Mouse (Mus musculus) urinary bladder, postnatal 4 days (tissue): ENCODE results near the gene Mical3.

Experiments used
- DNase-seq, 2 experiments: peaks; one replicate each; pipeline ENCODE4 v3.0.0; 2021 to 2022; ENCODE audit warnings: low spot score in 2 of 2

Mical3 gene

DNA sequence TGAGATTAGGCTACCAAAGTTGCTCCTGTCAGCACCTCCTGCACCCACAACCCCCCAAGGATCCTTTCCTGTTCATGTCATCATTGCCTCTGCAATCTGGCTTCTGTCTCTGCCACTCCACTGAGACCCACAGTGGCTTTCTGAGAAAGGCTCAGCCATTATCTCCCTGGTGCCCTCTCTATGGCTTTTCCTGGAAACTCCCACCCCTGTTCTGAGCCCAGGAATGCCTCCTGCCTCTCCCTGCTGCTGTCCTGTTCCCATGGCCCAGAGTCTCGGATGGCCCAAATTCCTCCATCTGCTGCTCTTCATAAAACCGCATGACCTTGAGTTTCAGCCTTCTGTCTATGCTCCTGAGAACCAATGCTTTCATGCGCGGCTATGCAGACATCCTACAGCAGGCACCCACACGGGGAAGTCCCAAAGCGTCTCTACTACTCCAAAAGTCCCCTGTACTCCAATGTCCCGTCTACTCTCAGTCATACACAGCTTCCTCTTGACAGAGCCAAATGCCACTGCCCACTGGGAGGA lies 77.2 kb downstream of the Mical3 start:
- DNase-seq: no peak

DNA sequence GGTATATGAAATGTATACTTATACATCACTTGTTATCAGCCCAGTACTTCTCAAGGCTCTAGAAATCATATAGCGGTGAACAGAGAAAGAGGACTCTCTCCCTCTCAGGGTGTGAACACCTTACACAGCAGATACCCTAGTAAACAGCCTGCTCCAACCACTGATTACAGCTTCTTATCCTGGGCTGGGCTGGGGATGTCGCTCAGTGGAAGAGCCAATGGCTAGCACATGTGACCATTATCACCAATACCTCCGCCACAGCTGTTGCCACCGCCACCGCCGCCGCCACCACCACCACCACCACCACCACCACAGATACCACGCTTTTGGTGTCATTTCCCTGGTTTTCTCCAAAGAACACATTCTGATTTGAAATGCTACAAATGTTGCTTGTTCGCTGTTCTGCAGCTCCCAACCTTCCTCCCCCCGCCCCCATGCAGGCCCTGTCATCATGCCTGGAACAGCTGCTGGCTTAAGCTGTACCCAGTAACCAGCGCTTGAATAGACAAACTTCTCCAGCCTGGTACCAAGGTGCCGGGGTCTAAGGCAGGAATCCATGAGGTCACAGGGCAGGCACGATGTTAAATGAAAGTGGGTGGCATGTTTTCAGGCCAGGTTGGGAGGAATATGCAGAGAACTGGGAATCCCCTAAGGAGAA lies 78.7 kb downstream of the Mical3 start:
- no peak for DNase-seq

DNA sequence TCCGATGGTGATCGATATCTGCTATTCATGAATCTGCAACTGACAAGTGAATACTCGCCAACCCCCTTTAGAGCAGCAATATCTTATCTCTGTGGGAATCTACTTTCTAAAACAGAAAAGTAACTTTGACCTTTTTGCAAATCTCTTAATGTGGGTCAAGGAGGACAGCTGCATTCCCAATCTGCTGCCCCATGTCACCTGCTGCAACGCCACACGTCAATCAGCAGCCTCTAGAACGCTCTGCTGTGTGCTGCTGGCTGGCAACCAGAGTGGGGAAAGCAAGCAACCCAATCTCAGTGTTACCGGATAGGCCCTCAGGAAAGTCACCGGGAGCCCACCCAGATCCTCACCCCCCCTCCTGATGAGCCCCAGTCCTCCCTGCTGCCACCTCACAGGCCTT lies 79.4 kb downstream of the Mical3 start:
- no peak for DNase-seq

DNA sequence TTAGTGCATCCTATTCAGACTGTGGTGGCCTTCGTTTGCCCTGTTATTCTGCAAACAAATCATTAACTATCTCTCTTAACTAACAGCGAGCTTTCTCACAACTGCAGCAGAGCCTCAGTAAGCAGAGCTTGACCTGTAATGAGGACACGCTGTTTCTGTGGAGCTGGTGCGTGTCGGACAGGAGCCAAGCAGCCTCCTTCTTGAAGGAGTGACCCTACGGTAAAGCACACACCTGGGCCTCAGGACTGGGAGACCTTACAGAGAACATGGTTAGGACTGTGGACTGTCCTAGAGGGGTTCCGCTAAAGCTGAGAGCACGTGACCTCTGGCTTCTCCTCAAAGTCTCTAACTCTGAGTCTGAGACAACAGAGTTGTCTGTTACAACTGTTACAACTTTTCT lies 82.1 kb downstream of the Mical3 start:
- DNase-seq: no peak

DNA sequence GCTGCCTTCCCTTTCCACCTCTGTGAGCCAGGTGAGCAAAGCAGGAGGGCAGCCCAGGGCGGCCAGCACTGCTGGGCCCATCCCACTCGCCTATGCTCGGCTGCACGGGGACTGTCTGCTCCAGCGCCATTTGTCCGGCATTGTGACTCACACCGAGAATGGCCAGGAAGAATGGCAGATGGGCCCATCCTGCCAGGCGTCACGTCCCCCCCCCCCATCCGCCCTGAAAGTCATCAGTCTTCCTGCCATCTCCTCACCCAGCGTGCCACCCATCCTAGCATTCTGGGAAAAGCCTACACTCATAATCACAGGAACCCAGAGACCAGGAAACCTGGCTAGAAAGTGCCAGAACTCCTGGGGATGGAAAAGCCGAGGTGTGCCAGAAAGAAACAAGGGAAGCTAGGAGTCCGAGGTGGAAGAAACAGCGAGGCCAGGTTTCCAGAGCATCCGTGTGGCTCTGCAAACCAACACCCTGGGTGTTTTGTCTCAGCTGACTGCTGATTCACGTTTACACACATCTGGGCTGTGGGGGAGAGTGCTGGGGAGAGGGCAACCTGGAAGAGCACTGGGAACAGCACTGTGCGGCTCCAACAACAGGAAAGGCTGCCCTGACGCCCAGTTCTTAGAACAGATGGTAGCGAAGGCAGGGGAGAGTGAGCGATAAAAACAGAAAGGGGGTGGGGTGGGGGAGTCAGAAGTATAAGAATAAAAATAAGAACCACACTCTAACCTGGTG lies 85.3 kb downstream of the Mical3 start:
- no peak for DNase-seq

DNA sequence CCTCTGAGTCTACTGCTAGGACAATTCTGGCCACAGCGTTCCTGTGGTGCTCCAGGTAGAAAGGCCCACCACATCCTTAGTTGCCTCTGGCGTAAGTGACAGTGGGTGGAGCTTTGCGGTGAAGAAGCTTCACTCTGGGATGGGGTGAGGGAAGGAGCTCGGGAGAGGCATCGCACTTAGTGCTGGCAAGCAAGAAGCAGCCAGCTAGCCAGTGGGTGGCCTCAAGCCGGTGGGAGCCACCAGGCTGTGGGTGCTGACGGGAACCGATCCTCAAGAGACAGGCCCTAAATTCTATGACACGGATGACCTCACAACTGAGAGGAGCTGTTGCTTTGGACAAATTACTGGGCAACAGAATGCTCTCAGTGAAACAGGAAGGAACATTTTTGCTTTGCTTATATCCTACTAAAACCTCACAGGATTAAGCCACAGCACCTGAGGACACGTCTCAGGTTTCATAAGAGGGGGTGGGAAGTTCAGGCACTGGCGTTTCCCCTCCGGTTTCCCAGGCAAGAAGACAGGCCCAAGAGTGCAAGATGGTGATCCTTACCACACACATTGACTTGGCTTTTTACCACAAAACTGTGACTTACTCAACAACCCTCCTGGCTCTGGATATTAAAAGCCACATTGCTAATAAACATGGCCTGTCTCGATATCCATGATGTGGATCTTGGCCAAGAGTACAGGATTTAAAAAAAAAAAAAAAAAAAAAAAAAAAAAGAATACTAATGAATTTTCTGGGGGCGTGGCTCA lies 87.2 kb downstream of the Mical3 start:
- no peak for DNase-seq

DNA sequence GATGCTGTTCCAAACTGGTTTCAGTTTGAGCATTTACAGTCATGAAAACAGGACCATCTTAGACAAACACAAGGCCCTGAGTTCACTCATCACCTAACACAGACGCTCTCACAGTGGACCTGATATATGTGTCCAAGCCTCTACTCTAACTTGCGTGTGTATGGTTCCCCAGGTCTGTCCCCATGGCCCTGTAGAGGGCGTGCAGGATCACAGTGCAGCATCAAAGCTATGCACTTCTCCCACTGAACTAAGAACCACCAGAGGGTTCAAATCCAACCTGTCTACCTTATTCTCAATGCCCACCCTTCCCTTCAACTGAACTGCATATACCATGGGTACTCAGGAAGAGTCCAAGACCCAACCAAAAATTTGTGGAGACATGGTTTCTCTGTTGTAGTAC lies 91.1 kb downstream of the Mical3 start:
- DNase-seq: no peak

DNA sequence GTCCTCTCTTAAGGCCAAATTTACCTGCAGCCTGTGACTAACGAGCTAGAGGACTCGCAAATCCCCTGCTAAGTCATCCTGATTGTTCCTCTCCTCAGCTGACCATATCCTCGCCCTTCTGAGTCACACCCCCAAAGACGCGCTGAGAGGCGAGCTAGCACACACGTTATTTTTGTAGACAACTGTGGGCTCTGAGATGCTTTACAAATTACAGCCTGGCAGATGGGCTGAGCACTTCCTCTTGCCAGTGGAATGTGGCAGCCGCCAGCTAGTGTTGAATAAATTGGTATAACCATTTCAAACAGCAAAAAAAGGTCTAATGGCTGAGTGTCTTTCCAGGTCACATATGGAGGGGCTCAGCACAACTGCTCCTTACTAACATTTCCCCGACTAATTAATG lies 91.5 kb downstream of the Mical3 start:
- no peak for DNase-seq

DNA sequence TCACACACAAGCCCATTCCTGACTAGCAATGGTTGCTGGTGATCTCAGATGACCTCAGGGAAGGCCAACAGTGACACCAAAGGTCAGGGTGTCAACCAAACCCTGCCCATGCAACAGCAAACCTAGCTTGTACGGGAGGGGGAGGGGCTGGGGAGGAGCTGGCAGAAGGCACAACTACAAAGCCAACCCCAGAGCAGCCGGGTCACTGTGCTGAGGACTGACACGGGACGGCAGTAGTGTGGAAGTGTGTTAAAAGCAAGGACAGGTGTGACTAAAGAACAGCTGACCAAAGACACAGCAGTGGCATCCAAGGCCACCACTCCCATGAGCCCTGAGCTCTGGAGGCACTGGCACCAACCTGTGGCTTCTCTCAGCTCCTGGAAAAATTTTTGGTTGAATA lies 93.7 kb downstream of the Mical3 start:
- DNase-seq: no peak

DNA sequence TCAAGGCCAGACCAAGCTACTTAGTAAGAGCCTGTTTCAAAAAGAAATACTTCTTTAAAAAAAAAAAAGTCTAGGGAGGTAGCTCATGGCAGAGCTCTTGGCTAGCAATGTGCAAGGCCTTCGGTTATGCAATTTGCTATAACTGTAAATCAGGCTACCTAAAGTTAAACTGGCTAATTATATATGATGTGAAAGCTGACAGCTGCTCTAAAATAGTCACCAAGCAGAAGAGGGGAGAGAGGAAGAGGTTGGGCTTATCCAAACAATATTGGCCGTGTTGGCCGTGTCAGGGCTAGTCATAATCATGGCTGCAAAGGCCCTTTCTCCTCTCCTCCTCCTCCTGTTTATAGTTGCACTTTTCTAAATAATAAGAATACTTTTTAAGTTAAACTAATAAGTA lies 94.9 kb downstream of the Mical3 start:
- DNase-seq: no peak

DNA sequence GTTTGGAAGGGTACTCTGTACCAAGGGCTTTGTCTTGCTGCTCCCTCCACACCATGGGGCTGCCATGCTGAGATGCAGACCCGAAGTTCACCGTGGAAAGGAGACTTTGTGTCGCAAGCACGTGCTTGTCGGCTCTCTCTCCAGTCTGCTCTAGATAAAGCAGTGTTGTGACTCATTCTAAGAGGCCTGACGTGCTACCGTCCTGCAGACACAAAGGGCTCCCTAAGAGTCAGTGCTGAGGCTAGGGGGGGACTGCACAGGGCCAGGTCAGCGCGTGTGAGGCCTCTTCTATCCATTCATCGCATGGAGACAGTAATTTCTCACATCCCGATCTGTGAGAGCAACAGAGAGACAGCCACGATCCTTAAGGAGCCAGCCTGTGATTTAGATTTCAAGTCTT lies 95.5 kb downstream of the Mical3 start:
- DNase-seq: no peak

DNA sequence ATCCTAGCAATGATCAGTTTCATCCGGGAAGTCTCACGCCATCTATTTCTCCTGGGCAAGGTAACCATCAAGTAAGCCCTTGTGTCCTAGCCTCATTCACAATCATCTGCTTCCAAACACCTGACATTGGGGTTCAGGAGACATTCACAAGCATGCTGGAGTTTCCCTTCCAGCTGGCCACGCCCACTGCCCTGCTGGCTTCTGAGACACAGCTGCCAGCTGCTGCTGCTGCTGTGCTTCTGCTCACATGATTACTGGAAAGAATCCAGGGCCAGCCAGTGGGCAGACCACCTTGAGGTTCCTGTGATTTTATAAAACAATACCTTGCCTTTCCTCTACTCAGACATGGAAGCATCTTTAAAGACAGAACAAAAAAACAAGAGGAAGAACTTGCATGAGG lies 97.5 kb downstream of the Mical3 start:
- no peak for DNase-seq

DNA sequence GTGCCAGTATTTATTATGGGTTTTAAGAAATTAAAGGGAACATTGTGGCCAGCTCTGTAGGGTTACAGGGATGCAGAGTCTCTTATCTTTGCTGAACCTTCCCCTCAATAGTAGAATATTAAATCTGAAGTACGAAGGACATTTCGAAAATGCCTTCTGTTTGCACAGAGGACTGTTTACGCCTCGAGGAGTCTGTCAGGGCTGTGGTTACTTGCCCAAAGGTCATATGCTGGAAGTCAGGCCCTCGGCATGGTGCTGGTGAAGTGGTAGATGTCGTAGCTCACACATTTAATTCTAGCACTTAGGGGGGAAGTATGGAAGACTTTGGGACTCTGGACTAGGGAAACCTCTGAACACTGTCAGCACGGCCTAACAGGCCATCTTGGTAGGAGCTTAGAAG lies 99.4 kb downstream of the Mical3 start:
- no peak for DNase-seq

DNA sequence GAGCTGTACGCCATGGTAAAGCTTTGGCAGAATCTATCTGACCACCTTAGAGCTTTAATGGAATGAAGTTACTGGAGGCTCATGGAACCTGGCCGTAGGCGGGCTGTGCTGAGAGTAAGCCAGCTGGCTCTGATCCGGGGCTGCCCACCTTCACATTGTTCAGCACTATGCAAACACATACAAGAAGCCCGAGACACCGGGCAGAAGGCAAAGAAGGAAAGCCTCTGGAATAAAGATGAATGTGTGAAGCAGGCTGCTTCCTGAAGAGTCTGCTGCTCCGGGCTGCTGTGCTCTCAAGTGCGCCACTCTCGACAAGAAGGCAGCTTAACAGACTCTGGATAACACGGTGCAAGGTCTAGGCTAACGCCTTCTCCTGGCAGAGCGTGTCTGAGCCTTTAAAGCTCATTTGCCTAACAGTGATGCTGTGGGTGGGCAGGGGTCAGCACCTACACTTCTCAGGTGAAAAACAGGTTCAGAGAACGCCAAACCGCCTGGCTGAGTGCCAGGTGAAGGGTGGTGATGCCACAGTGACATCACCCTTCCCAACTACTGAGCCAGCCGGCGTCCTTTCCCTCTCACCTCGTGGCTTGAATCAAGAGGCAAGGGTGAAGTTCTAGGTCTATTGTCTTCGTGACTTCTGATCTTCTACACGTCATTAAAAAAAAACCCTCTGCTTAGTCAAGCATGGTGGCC lies 100.8 kb downstream of the Mical3 start:
- no peak for DNase-seq

DNA sequence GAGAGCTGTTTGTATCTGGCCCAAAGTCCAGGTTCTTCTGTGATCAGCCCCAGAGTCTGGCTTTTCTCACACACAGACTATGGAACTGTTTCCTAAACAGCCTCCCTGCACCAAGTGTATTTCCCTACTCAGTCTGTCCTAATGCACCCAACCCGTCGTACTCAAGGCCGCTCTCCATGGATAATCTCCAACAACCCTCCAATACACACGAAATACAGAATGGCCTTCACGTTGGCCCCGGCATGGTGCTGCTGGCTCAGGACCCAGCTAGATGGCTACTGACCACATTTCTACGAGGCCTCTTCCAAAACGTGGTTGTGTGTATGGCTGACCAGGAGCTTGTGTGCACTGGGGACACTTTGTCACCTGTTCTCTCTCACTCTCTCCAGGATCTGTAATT lies 102.3 kb downstream of the Mical3 start:
- DNase-seq: no peak

DNA sequence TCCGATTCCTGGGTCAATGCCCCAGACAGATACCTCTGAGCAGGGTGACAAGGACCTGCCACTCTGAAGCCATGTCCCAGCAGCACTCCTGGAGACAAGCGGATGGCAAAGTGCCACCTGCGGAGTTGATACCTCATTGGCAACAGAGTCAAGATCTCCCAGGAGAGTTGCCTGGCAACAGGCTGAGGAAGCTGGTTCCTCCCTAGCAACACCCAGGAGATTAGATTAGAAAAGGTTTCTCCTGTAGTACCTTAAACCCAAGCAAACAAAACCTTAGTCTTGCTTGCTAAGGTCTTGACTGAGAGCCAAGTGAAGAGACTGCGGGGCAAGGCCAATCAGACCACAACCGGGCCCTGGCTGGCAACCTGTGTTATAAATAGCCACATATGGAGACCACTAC lies 103.5 kb downstream of the Mical3 start:
- DNase-seq: no peak

DNA sequence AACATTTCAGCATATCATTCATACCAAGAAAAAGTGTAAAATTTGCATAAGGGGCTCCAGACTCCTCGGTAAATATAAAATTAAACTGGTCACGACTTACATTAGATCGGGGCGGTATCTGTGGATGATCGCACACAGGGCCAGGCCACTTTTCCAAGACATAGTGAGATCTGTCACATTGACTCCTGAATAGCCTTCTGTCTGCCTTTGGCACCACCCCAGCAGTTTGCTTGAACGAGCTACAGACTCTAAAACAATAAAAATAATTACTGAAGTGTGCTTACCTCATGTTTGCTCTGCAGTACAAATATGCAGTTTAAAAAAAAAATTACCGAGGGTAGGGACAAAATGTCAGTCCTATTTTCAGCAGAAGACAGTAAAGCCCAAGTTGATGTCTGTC lies 103.9 kb downstream of the Mical3 start:
- no peak for DNase-seq

DNA sequence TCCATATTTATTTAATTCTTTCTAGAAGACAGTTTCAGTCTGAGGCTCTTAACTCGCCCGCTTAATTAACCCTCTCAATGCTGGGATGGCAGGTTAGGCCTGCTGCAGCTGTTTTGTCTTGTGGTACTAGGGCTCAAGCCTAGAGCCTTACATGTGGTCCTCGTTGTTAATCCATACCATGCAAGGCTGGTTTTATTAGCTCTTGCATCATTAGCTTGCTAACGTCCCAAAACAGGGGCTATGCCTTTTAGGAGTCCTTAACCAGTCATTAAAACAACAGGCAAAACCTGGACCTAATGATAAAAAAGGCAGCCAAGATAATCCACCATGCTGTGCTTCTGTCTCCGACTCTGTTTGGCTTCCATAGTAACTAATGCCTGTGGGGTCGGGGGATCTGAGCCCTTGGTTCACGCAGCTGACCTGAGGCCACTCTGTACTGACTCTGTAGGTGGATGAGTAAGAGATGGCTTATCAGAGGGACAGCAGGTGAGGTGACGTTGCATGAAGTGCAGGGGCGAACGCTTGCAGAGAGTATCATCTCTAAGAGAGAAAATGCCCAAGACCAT lies 104.7 kb downstream of the Mical3 start:
- no peak for DNase-seq

DNA sequence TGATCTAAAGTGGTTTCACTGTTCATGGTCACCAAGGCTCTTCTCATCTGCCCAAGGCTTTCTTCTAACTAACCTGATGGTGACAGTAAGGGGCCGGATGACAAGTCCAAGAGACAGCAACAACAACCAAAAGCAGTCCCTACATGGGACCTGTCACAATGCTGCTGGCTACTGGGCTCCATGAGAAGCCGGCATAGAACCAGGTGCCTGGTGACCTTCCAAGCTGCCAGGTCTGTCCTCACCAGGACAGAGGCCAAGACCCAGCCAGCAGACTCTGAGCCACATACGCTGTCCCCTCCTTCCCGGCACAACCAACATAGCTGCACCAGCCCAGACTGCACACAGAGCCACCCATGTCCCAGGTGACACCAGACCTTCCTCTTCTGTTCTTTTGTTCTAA lies 112.7 kb downstream of the Mical3 start:
- DNase-seq: no peak

DNA sequence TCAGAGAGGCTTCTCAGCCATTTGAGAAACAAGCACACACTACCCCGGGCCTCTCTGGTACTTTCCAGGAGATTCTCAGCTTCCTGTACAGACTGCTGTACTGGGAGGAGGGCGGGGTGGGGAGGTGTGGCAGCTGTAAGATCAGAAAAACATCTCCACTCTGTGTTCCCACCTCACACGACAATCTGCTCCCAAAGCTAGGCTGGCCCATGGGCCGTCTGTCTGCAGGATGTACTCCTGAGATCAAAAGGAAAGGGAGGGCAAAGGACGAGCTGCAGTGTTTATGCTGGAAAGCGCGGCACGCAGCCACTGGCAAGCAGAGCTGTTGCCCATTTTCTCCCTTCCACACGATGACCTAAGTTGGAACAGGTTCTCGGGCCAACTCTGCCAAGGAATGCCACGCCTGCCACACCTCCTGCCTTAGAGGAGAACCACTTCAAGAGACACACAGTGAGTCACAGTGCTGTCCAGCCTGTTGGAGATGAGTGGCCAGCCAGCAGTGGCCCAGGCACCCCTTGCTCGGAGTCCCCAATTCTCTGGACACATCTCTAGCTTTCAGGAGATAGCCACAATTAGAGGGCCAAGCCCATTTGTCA lies 113.3 kb downstream of the Mical3 start:
- no peak for DNase-seq

DNA sequence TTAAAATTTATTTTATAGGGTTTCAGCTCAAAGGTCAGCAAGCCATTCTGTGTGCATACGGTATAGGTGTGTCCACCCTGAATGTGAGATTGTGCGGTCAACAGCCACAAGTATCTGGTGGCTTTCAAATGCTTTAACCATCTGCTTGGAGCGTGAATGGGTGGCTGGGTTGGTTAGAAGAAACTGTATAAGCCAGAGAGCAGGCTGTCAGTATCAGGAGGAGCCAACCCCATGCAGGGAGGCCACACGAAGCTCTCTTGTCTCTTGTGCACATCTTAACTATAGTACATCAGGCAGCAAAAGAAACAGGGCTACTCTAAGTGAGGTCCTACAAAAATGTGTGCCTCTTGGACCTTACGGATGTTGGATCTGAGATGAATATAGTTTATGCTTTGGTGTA lies 114.7 kb downstream of the Mical3 start:
- DNase-seq: no peak
